Mouse (Mus musculus) fibroblast of lung, adult 2 months (primary cell): ENCODE measurements around the gene Hsp90ab1.

Experiments
- DNase-seq: peaks from one replicate; pipeline ENCODE4 v3.0.0-alpha.2; 2011; ENCODE audit warnings: low read depth

The Hsp90ab1 gene

DNA sequence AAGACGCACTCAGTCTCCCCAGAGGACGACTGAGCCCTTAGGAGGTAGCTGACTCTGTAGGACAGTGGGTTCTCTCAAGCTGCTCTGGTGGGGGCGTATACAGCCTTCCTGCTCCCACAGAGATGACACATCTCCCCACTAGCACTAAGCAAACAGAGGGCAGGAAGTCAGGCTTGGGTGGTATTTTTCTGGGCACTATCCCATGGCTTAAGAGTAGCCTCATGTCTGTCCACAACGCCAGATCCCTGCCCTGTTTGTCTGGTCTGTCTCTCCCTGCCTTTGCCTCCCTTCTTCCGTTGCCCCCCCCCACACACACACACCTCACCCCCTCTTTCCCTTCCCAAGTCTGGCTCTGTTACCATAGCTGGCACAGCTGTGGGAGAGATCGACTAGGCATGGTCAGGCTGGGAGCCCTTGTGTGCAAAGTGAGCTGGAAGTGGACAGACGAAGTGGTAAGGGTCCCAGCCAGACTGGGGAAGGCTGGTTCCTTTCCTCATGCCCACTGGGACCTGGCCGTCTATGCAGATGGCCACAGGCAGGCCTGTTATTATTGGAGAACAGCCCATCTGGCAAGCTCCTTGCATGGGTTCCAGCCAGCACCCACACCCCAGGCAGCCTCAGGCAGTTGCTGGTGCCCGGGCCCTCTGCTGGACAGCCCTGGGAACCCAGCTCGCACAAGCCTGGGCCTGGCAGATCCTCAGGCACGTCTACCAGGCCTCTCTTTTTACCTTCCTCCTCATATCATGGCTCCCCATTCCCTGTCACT lies 23.7 kb upstream of the Hsp90ab1 start:
- peak; percentile 93 for DNase-seq

DNA sequence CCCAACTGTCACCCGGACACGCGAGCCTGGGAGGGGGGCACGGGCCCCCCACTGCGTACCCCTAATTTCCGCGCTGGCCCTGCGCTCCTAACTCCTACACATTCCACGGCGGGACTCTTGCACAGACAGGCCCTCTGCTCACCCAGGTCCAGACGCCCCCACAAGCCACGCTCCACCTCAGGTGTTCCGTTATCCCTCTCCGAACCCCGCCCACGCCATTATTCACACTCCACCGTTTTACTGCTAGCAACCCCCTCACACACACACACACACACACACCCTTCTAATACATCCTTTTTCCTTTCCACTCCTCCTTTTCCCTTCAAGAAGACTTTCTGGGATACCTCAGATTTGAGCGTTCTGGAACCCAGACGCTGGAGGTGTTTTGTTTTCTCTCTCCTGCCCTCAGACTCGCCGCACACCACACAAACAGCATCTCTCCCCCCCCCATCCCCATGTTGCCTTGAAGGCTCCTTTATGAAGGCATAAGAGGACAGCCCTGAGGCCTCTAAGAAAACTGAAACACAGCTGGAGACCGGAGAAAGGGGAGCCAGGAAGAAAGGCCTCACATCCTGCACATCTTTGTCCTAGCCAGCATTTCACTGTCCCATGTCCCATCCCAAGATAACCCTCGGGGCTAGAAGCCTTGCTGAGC lies 22.8 kb upstream of the Hsp90ab1 start:
- DNase-seq: peak; percentile 23

DNA sequence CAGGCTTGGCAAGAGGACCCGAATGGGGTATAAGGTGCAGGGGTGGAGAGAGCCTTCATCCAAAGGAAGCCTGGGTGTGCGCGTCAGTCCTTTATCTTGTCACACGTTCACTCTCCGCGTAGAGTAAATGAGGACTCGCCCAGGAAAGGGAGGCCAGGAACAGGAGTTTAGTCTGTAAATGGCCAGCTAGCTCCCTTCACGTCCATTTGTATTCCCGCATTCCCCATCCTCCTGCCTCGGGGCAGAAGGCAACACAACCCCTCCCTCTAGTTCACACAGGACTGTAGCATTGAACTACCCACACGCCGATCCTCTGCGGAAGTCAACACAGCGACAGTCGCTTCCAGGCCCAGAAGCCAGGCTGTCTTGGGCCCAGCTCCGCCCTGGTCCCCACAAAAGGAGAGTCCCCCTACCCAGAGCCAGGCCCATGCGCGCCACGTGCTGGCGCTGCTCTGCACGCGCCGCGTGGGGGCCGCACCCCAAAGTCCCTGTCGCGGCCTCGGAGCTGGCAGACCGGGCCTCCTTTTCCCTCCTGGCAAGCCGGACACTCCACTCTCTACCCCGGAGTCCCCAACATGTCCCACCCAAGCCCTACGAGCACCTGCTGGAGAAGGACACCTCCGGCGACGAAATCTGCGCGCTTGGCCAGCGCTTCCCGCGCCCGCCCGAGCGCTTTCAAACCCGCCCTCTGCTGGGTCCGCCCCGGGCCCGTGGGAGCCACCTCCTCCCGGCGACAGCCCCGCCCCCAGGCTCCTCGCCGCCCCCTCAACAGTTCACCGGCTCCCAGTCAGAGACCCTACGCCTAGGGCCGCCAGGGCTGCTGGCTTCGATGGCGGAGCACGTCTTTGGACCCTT lies 22.0 kb upstream of the Hsp90ab1 start:
- peak; percentile 28 for DNase-seq

DNA sequence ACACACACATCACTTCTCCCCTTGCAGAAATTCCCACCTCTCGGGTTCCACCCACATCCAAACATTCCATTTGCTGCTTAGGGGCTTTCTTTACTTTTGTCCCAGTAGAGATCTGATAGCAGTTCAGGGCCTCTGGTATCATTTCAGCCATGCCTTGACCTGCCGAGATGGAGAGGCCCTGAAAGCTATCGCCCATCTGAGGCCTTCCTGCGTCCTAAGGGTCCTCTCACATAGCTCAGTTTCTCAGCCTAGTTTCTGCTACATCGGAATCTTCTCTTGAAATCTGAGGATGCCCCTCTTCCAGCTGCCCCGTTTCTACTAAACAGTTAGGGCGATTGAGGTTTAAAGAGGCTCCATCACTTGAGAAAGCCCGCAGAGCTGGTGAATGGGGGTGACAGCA lies 21.1 kb upstream of the Hsp90ab1 start:
- DNase-seq: no peak

DNA sequence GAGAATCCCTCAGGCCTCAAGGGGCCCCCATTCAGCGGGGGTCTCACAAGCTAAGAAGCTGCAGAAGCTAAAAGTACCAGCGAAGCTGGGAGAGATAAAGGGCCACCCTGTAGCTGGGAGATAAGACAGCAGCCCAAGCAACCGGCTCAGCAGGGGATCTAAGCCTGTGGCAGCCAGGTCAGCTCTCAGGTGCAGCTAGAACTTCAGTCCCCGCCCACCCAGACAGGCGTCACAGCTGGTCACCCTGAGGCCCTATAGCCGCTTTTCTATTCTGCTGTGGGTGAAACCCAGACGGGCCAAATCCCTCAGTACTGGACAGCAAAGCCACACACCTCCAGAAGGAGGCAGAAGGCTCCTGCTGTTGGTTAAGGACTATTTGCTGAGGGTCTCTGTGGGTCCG lies 20.4 kb upstream of the Hsp90ab1 start:
- no peak for DNase-seq

DNA sequence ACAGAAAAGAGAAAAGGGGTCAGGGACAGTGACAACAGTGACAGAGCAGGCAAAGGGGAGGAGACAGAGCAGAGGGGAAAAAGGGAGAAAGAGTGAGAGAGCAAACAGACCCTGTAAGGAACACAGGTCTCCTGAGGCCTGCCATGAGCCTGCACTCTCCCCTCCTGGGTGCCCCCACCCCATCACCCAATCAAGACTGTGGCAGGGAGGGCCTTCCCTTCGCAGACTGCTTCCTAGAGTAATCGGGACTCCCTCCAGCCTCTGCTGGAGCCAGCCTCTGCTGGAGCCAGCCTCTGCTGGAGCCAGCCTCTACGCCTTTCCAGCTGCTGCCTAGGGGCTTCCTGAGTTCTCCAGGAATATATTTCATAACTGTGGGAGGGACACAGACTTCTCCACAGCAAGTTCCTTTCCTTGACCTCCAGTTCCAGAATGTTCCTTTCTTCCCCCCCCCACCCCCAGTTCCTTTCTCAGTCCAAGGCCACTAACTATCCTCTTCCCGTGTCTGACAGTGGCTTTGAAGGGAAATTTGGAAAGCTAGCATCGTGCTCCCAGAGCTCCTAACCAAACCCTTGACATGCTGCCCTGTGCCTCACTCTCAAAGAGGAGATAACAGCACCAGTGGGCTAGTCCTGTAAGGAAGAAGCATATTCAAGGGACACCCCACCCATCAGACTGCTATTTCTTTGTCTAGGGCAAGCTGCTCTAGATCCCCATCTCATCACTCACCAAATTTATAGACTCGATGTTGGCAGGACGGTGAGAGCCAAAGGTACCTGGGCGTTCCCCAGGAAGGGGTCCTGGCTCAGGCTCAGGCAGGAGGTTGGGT lies 19.7 kb upstream of the Hsp90ab1 start:
- no peak for DNase-seq

DNA sequence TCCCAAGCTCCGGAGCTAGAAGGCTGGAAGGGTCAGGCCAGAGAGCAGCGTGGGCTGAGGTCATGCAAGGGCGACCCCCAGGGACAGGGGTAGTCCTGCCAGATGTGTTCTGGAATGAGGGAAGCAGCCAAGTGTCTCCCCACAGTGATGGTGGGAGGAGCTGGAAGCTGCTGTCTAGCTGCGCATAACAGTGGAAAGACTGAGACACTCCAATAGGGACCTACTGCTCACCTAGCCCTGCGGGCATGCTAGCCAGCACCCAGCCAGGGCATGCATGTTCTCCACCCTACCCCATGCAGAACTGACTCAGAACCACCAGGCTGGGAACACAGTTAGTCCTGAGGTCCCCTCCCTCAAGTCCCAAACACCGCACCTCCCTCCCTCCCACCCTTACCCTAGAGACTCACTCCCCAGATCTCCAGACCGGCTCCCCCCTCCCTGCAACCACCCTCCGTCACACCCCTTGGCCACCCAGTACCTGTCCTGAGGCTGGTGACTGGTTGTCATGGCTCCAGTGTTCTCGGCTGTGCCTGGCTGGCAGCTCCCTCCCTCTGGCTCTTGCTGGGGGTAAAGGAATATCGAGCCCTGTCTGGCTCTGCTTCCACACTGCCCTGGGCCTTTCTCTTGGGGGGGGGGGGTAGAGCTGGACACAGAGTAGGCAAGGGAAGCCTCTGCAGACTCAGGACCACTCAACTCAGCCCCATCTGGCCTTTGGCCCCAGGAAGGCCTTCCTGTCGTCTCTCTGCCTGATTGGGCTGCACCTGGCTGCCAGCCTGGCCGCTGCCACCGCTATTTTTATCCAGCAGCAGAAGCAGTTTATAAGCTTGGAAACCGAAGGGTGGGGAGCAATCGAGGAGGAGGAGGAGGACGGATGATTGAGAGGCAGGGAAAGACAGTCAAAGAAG lies 18.9 kb upstream of the Hsp90ab1 start:
- no peak for DNase-seq

DNA sequence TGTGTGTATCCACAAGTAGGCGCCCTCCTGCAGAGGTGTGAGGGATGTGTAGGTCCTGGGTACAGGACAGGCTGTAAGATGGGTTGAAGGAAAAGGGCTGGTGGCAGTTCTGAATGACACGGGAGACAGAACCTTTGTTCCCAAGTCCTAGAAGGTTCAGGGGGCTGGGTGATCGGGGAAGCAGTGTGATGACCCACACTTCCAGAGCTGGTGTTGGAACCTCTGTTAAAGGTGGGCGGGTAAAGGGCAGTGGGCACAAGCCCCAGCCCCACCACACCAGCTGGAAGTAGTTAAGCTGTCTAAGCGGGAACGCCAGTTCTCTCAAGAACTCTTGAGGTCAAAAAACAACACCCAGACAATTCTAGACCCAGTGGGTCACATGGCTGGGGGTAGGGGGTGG lies 17.3 kb upstream of the Hsp90ab1 start:
- DNase-seq: no peak

DNA sequence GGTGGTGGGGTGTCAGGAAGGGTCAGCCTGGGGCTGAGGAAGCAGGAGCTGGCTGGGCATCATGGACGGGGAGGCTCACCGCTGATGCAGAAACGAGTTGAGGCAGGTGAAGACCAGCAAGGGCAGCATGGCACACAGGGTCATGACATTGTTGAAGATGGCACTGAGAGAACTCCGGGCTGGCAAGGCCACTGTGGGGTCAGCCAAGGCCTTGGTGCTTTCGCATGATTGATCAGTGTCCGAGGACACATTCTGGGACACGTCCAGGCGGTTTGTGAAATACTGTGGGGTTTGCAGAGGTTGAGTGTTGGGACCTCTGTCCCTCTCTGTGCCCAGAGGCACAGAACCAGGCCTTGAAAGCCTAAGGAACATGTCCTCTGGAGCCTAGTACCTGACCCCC lies 16.8 kb upstream of the Hsp90ab1 start:
- no peak for DNase-seq

DNA sequence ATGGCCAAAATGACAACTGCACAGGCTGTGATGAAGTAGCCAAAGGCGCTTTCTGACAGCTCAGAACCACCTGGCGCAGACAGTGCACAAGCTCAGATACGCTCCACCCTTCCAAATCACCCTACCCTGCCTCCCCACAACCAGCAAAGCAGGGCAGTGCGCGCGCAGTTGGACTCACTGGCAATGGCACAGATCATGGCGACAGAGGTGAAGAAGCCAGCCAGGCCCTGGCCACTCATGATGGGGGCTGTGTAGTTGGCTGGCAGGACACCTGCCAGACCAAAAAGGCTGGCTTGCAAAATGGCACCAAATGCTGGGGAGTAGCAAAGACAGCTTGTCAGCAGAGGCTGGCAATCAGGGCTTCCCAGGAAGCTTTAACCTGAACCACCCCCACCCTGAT lies 16.2 kb upstream of the Hsp90ab1 start:
- DNase-seq: no peak

DNA sequence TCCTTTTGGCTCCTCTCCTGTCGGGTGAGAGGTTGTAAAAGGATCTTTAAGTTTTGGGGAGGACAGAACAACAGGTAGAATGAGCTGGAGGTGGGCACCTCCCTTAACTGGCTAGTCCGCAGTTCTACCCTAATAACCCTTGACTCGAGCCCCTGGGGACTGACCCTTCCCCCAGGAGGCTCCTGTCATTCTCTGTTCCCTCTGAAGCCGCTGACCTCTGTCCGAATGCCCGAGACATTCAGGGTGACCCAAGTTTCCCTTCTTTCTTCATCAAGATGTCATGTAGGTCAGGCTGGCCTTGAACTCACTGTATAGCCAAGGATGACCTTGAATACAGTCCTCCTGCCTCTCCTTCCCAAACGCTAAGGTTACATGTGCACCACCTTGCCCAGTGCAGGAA lies 15.3 kb upstream of the Hsp90ab1 start:
- DNase-seq: no peak

DNA sequence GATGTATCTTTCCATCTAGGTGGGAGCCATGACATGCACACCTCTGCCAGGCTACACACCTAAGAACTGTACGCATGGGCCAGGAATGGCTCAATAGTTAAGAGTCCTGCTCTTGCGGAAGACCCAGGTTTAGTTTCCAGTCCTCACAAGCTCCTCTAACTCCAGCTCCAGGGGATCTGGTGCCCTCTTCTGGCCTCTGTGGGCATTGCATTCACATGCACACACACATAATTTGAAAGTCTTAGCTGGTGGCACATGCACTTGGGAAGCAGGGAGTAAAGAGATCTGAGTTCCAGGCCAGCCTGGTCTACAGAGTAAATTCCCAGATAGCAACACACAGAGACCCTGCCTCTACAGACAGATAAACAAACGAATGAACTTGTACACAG lies 13.4 kb upstream of the Hsp90ab1 start:
- DNase-seq: no peak

DNA sequence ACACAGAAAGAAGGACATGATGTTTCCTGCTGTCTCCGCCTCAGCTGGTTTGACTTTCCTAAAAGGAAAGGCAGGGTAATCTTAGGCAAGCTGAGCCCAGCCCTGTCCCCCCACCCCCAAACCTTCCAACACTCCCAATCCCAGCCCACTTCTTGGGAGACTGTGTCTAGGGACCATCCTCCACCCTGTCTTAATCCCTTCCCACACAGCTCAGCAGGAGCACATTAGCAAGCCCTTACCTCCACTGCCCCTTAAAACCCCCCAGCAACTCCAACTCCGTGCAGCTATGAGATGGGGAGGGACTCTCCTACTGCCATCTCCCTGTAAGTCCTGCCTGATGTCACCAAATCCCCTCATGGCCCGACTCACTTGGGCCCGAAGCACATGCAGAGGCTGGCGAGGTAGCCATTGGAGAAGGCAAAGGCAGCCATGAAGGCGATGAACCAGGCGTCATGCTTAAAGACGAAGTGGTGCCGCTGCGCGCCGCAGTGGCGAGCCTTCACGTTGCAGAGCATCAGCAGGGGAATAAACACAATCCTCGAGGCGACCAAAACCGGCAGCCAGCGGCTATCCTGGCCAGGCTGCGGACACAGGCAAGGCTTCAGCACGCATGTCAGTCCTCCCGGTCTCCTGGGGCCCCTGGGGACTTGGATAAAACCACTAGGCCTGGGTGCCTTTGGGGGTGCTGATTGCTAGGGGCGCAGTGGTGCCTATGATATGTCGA lies 12.8 kb upstream of the Hsp90ab1 start:
- DNase-seq: no peak

DNA sequence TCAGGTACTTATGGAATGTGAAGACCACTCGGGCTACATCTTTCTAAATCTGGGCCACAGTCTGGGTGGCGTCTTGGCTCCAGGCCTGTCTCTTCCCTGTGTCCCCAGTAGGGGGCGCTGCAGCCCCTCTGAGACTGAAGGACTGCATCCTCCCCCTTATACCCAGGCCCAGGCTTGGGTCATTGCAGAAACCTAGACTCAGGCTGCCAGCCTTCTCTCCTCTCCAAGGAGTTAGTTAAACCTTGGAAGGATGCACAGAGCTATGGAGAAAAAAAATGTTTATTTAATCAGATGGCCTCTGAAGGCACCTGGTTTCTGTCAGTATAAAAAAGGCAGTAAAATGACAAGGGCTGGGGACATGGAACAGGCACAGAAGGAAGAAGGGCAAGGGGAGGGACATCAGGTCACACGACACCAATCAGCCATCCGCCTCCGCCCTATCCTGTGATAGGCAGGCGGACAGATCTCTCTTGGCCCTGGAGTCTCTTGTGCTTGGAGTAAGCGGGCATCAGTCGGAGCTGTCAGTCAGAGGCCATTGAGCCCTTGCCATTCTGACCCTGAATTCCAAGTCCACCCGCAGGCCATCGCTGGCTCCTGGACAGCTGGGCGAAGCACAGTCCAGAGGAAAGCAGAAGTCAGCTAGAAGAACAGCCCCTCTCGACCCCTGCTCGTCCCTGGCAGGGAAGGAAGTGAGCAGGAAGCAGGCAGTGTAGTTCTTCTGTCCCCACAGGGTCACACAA lies 12.0 kb upstream of the Hsp90ab1 start:
- peak; percentile 68 for DNase-seq

DNA sequence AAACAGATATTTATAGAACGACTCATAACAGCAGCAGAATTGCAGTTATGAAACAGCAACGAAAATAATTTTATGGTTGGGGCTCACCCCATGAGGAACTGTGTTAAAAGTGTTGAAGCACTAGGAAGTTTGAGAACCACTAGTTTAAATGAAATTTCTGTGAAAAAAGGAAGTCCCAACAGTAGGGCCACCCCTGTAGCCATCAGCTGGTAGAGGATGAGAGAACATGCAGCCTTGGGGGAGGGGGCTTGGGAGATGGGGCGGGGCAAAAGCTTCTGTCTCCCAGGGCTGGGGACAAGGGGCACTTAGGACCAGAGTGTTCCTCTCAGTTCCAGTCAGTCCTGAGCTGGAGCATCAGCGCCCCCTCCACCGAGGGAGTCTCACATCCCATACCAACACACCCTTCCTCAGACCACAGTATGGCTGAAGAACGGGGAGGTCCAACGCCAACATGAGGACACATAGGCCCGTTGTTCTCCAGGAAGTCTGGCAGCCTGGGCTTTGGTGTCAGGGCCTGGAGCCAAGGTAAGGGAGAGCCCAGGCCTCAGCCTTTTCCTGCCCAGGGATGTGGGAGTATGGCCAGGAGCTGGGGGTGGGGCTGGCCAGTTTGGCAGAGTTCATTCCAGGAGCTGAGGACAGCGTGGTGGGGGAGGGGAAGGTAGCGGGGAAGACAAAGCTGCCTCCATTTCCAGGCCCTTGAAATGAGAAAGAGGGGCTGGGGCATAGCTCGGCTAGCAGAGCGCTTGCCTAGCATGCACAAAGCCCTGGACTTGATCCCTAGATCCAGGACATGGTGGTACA lies 11.2 kb upstream of the Hsp90ab1 start:
- peak; percentile 93 for DNase-seq

DNA sequence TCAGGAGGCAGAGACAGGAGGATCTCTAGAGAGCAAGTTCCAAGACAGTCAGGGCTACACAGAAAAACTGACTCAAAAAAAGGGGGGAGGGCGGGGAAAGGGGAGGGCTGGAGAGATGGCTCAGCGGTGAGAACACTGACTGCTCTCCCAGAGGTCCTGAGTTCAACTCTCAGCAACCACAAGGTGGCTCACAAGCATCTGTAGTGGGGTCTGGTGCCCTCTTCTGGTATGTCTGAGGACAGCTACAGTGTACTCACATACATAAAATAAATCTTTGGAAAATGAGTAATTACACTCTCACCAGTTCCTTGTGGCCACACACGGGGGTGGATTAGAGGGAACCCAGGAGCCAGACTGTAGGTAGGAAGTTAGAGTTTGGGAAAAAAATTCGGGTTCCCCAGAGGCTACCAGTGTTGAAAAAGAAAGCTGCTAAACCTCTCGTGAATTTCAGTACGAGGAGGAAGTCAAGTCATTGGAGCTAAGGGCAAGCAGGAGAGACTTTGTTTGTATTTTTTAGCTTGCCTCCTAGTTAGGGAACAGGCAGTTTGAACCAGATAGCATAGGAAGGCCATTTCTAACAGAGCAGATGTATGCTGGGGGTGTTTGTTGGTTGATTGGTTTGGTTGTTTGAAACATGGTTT lies 9.8 kb upstream of the Hsp90ab1 start:
- DNase-seq: no peak

DNA sequence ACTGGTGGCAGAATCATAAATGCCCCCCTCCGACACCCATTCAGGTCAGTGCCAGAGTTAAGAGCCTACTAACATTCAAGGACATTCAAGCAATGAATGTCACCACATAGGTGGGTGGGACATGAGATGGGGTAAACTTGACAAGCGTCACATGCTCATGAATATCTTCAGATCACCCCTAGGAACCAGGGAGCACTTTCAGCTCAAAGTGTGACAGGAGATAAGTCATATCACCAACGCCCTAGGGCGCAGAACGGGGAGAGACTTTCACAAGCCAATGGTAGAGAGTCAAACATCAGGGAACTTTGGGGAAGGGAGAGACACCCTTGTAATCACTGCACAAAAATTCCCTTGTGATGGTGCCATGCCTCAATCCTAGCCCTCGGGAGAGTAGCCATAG lies 9.1 kb upstream of the Hsp90ab1 start:
- DNase-seq: no peak

DNA sequence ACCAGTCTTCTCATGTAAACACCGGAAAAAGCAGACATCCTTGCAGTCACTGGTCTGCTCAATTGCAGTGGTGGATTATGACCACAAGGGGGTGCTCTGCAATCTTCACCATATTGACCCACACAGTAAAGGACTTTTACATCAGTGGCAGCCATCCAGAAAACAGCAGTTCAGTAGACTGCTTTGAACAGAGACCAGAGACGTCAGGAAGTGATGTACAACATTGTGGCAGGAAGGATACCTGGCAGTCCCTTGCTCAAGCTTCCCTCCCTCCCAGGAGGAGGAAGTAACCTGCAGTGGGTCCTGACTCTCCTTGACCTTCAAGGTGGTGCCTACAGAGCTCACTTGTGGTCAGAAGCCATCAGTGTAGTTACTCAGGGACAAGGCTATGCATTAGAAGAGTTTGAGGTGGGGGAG lies 8.5 kb upstream of the Hsp90ab1 start:
- DNase-seq: no peak
